Mouse (Mus musculus) liver, postnatal 0 days (tissue): ENCODE data around the gene Exog. TPM values are rescaled to one million over a fixed set of nuclear protein-coding genes. Genes with fewer than 3 reads are reported as not detected.

Source experiments
- ATAC-seq: fragments of 200-750 bp; cut with Nextera tagmentation; 2 replicates; pipeline ENCODE4 v1.8.0; 2017; ENCODE audit warnings: mild to moderate bottlenecking, moderate library complexity
- DNase-seq: peaks from one replicate; pipeline ENCODE4 v3.0.0-alpha.2; 2016
- H3K27ac ChIP-seq: fragments of 300-500 bp; sonication (generic); 2 replicates; pipeline ENCODE4 v1.5.1; 2014; ENCODE audit warnings: antibody characterized with exemption, moderate library complexity, mild to moderate bottlenecking, low read depth
- H3K27me3 ChIP-seq: fragments of 300-500 bp; sonication (generic); 2 replicates; pipeline ENCODE4 v1.6.1; 2014; ENCODE audit warnings: low read length, control low read depth, mixed read lengths; ENCODE audit not compliant: insufficient read depth
- H3K36me3 ChIP-seq: fragments of 300-500 bp; sonication (generic); replicated peaks from 2 replicates; pipeline ENCODE4 v1.6.1; 2014; ENCODE audit warnings: mild to moderate bottlenecking, control low read depth, low read length, moderate library complexity, mixed read lengths; ENCODE audit not compliant: insufficient read depth
- H3K4me1 ChIP-seq: fragments of 300-500 bp; sonication (generic); 2 replicates; pipeline ENCODE4 v1.6.1; 2014; ENCODE audit warnings: antibody characterized with exemption, mild to moderate bottlenecking, control low read depth; ENCODE audit not compliant: insufficient read depth
- H3K4me2 ChIP-seq: fragments of 300-500 bp; sonication (generic); 2 replicates; pipeline ENCODE4 v1.6.1; 2014; ENCODE audit warnings: low read depth, mild to moderate bottlenecking, low read length, moderate library complexity, mixed read lengths
- H3K4me3 ChIP-seq: fragments of 300-500 bp; sonication (generic); 2 replicates; pipeline ENCODE4 v1.5.1; 2014; ENCODE audit warnings: low read depth, low read length
- H3K9ac ChIP-seq: fragments of 300-500 bp; sonication (generic); replicated peaks from 2 replicates; pipeline ENCODE4 v1.6.1; 2014; ENCODE audit warnings: mild to moderate bottlenecking, moderate library complexity
- H3K9me3 ChIP-seq: fragments of 300-500 bp; sonication (generic); 2 replicates; pipeline ENCODE4 v1.6.1; 2016; ENCODE audit warnings: mild to moderate bottlenecking, control low read depth, low read length, mixed read lengths
- CTCF ChIP-seq: sonication (generic); IDR thresholded peaks from 2 replicates; pipeline ENCODE4 v1.5.1; 2016; ENCODE audit warnings: antibody characterized with exemption, low read depth
- EP300 ChIP-seq: IDR thresholded peaks from 2 replicates; pipeline ENCODE4 v1.6.1; 2016; ENCODE audit warnings: antibody characterized with exemption, low read depth, mild to moderate bottlenecking
- WGBS: fragments of 180-500 bp; shearing (Covaris S2); extraction: QIAGEN DNeasy Blood & Tissue Kit; methylation state at CpG from one replicate; pipeline ENCODE4 v1.1.7; 2014; ENCODE audit not compliant: insufficient replicate concordance; 5-methylcytosine and 5-hydroxymethylcytosine counted together
- polyA plus RNA-seq: library from polyadenylated mRNA; unstranded; fragments of >200 nt; fragmentation: Nextera tagmentation; extraction: Ambion mirVana; gene quantifications from 2 replicates; pipeline ENCODE4 v1.2.1, GENCODE M21; 2015

Gene Exog
- polyA plus RNA-seq, 1 experiment from 2014 or later: 3.8 TPM

GRCm38 (mm10) chr9:119472412-119472918 is 27.7 kb downstream of the Exog start:
- no peaks in the 10 kb centered on the region for H3K27me3 ChIP-seq
- no peaks in the 10 kb centered on the region for H3K9me3 ChIP-seq
- no peak overlapping the region for H3K4me3 ChIP-seq
- H3K4me1 ChIP-seq: peaks cover 7% of the 10 kb centered on the region
- H3K4me2 ChIP-seq: no peak overlapping the region
- no peaks in the 10 kb centered on the region for H3K36me3 ChIP-seq
- no peak overlapping the region for H3K9ac ChIP-seq
- no peak for TF ChIP-seq EP300
- no peak for TF ChIP-seq CTCF
- DNase-seq (no peak), ATAC-seq (no peak)
- WGBS: 72% methylated on average over 11 of the region's 11 CpGs
- no peak overlapping the region for H3K27ac ChIP-seq

GRCm38 (mm10) chr9:119473011-119473410 is 28.3 kb downstream of the Exog start:
- no peak for ATAC-seq

GRCm38 (mm10) chr9:119473608-119474164 is 28.9 kb downstream of the Exog start:
- 64% methylated on average over 9 of the region's 9 CpGs for WGBS
- Histone ChIP-seq H3K4me2 (no peak overlapping the region), H3K9me3 (no peaks in the 10 kb centered on the region), H3K27ac (no peak overlapping the region), H3K9ac (no peak overlapping the region), H3K4me3 (no peak overlapping the region), H3K27me3 (no peaks in the 10 kb centered on the region), H3K4me1 (peaks cover 7% of the 10 kb centered on the region), H3K36me3 (no peaks in the 10 kb centered on the region)
- DNase-seq (no peak), ATAC-seq (no peak)
- TF ChIP-seq CTCF: no peak

More at GRCm38 (mm10) chr9:119473011-119473410, 28.3 kb downstream of the Exog start:
- Histone ChIP-seq H3K27ac (no peak overlapping the region), H3K4me2 (no peak overlapping the region), H3K9me3 (no peaks in the 10 kb centered on the region), H3K36me3 (no peaks in the 10 kb centered on the region), H3K4me3 (no peak overlapping the region), H3K27me3 (no peaks in the 10 kb centered on the region), H3K9ac (no peak overlapping the region), H3K4me1 (peaks cover 7% of the 10 kb centered on the region)
- 84% methylated on average over 1 of the region's 1 CpGs for WGBS
- DNase-seq: no peak
- TF ChIP-seq EP300: no peak
- TF ChIP-seq CTCF: no peak

- Histone ChIP-seq H3K27me3 (no peaks in the 10 kb centered on the region), H3K9ac (no peak overlapping the region), H3K36me3 (no peaks in the 10 kb centered on the region), H3K27ac (no peak overlapping the region), H3K4me1 (peaks cover 4% of the 10 kb centered on the region), H3K4me2 (no peak overlapping the region), H3K9me3 (no peaks in the 10 kb centered on the region), H3K4me3 (no peak overlapping the region)
- DNase-seq: no peak
- TF ChIP-seq CTCF (no peak), EP300 (no peak)
- ATAC-seq: no peak
- 56% methylated on average over 15 of the region's 15 CpGs for WGBS
These were observed 30.2 kb downstream of the Exog start for GRCm38 (mm10) chr9:119474717-119475611.

GRCm38 (mm10) chr9:119477754-119478153 is 33.0 kb downstream of the Exog start:
- 30% methylated on average over 6 of the region's 6 CpGs for WGBS
- Histone ChIP-seq H3K4me1 (peaks cover 4% of the 10 kb centered on the region), H3K9ac (no peak overlapping the region), H3K27ac (no peak overlapping the region), H3K36me3 (no peaks in the 10 kb centered on the region), H3K27me3 (no peaks in the 10 kb centered on the region), H3K4me2 (no peak overlapping the region), H3K9me3 (no peaks in the 10 kb centered on the region), H3K4me3 (no peak overlapping the region)
- TF ChIP-seq EP300 (no peak), CTCF (no peak)
- ATAC-seq: no peak
- no peak for DNase-seq

GRCm38 (mm10) chr9:119478345-119478744 is 33.6 kb downstream of the Exog start:
- Histone ChIP-seq H3K27me3 (no peaks in the 10 kb centered on the region), H3K9ac (no peak overlapping the region), H3K4me1 (peaks cover 2% of the 10 kb centered on the region), H3K4me2 (no peak overlapping the region), H3K9me3 (no peaks in the 10 kb centered on the region), H3K36me3 (no peaks in the 10 kb centered on the region), H3K27ac (no peak overlapping the region), H3K4me3 (no peak overlapping the region)
- DNase-seq (no peak), ATAC-seq (no peak)
- WGBS: 63% methylated on average over 11 of the region's 11 CpGs
- TF ChIP-seq EP300 (no peak), CTCF (no peak)
